Mouse (Mus musculus): ENCODE measurements around the gene Gpcpd1. TPM values are rescaled to one million over a fixed set of nuclear protein-coding genes. Genes with fewer than 3 reads are reported as not detected.

The Gpcpd1 gene
- polyA plus RNA-seq, 1 experiment from 2014 or later = 28.8 TPM

DNA sequence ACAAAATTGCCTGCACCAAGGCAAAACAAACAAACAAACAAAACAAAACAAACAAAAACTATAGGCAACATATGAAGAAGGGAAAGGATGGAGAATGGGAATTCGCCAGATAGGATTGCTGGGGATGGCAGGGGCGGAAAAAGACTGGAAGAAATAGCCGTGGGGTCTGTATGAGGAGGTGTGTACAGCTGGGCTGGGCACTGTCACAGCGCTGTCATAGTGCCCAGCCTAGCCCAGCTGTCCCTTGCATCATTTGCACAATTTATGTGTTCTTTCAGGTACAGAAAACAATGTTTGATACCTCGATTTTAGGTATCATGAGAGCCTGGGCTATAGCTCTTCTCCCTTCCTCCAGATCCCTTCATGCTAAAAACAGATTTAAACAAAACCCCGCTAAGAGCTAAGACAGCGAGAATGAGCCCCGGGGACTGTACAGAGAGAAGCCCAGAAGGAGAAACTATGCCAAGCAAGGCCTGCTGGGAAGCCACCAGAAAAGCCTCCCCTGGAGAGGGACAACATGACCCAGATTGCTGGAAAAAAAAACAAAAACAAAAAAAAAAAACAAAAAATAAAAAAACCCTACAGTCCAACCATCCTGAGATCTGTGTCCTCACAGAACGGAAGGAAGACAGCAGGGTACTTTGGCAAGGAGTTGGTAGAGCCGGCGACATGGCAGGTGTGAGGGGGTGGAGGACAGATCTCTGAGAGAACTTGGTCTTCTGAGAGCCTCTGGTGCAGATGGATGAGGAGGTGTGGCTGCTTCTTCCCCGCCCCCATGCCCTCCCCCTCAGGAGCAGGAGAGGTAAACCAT lies 74.0 kb downstream of the Gpcpd1 start:
- ATAC-seq = no peak
- no peaks in the 10 kb centered on the region for H3K36me3 ChIP-seq
- no peak overlapping the region for H3K9ac ChIP-seq
- H3K4me3 ChIP-seq (replicated peaks) = no peak overlapping the region
- H3K27ac ChIP-seq = no peak overlapping the region
- H3K9me3 ChIP-seq = no peaks in the 10 kb centered on the region
- H3K4me2 ChIP-seq (replicated peaks) = no peak overlapping the region
- 62% methylated on average over 12 of the region's 12 CpGs for WGBS
- H3K4me1 ChIP-seq (replicated peaks) = no peaks in the 10 kb centered on the region
- H3K27me3 ChIP-seq (replicated peaks) = no peaks in the 10 kb centered on the region

DNA sequence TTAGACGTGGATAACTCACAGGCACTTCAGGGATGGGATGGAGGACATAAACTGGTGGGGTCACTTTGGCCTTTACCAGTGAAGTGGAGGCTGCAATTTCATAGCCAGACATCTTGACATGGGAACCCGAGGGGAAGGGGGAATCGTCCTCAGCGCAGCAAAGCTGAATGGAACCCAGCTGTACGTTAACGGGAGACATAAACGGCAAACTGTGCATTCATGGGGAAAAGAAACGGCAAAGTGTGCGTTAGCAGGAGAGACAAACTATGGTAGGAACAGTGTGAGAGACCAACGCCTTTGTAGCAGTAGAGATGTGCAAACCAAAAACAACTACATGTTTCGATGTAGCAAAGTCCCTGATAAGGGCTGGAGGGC lies 74.6 kb downstream of the Gpcpd1 start:
- Histone ChIP-seq H3K27ac (no peak overlapping the region), H3K4me3 (replicated peaks) (no peak overlapping the region), H3K4me2 (replicated peaks) (peak overlapping the region; percentile 37), H3K4me1 (replicated peaks) (no peaks in the 10 kb centered on the region), H3K36me3 (no peaks in the 10 kb centered on the region), H3K9ac (no peak overlapping the region), H3K9me3 (no peaks in the 10 kb centered on the region), H3K27me3 (replicated peaks) (no peaks in the 10 kb centered on the region)
- 69% methylated on average over 11 of the region's 11 CpGs for WGBS
- no peak for ATAC-seq

- Histone ChIP-seq H3K27me3 (replicated peaks) (no peaks in the 10 kb centered on the region), H3K9me3 (no peaks in the 10 kb centered on the region), H3K4me3 (replicated peaks) (no peak overlapping the region), H3K9ac (no peak overlapping the region), H3K36me3 (no peaks in the 10 kb centered on the region), H3K4me2 (replicated peaks) (peak overlapping the region; percentile 37), H3K4me1 (replicated peaks) (no peaks in the 10 kb centered on the region), H3K27ac (no peak overlapping the region)
- 0 out of 2 replicates have a peak, but pooled peaks have one; percentile 28 for ATAC-seq
- 32% methylated on average over 19 of the region's 19 CpGs for WGBS
Measured at GRCm38 (mm10) chr2:132512051-132512976, 75.2 kb downstream of the Gpcpd1 start.

DNA sequence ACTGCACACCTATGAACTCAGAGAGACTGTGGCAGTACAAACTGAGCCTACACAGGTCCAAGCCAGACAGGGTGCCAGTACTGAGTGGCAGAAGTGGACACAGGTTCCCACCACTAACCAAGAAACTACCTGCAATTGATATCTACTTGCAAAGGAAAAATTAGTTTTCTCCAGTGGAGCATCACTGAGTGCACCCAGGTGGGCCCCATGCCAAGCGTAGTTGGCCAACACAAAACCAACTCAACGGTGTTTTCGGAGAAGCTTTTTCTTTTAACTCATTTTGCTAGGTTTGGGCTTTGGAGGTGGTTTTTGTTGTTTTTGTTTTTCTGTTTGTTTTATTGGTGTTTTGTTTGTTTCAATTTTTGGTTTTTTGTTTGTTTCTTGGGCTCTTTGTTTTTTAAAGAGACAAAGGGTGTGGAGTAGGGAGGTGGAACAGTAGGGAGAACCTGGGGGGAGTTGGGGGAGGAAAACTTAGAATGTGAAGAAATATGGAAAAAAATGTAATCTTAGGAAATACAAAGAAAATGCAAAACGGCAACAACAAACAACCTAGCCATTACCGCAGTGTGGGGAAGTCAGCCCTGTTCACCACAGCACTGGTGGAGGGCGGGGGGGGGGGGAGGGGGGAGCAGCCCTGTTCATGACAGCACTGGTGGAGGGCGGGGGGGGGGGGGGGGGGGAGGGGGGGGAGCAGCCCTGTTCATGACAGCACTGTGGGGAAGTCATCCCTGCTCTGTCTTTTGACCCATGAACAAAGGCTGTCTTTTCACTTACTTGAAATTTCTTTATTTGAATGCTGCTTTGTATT lies 76.3 kb downstream of the Gpcpd1 start:
- H3K36me3 ChIP-seq = no peaks in the 10 kb centered on the region
- no peak overlapping the region for H3K27ac ChIP-seq
- H3K4me1 ChIP-seq (replicated peaks) = no peaks in the 10 kb centered on the region
- ATAC-seq = no peak
- H3K27me3 ChIP-seq (replicated peaks) = no peaks in the 10 kb centered on the region
- H3K4me2 ChIP-seq (replicated peaks) = no peak overlapping the region
- no peak overlapping the region for H3K9ac ChIP-seq
- H3K4me3 ChIP-seq (replicated peaks) = no peak overlapping the region
- H3K9me3 ChIP-seq = no peaks in the 10 kb centered on the region
- 92% methylated on average over 5 of the region's 7 CpGs for WGBS

GRCm38 (mm10) chr2:132509714-132510113 lies 77.8 kb downstream of the Gpcpd1 start:
- H3K27ac ChIP-seq = no peak overlapping the region
- H3K9ac ChIP-seq = no peak overlapping the region
- no peaks in the 10 kb centered on the region for H3K27me3 ChIP-seq (replicated peaks)
- 83% methylated on average over 1 of the region's 1 CpGs for WGBS
- no peak overlapping the region for H3K4me2 ChIP-seq (replicated peaks)
- no peak overlapping the region for H3K4me3 ChIP-seq (replicated peaks)
- no peaks in the 10 kb centered on the region for H3K36me3 ChIP-seq
- H3K4me1 ChIP-seq (replicated peaks) = no peaks in the 10 kb centered on the region
- H3K9me3 ChIP-seq = no peaks in the 10 kb centered on the region
- no peak for ATAC-seq

- H3K4me2 ChIP-seq (replicated peaks) = no peak overlapping the region
- no peak overlapping the region for H3K9ac ChIP-seq
- H3K27me3 ChIP-seq (replicated peaks) = no peaks in the 10 kb centered on the region
- H3K9me3 ChIP-seq = no peaks in the 10 kb centered on the region
- H3K4me1 ChIP-seq (replicated peaks) = no peaks in the 10 kb centered on the region
- no peak overlapping the region for H3K4me3 ChIP-seq (replicated peaks)
- no peak overlapping the region for H3K27ac ChIP-seq
- ATAC-seq = no peak
- 77% methylated on average over 9 of the region's 9 CpGs for WGBS
- no peaks in the 10 kb centered on the region for H3K36me3 ChIP-seq
Measured at GRCm38 (mm10) chr2:132509261-132509660, 78.3 kb downstream of the Gpcpd1 start.

DNA sequence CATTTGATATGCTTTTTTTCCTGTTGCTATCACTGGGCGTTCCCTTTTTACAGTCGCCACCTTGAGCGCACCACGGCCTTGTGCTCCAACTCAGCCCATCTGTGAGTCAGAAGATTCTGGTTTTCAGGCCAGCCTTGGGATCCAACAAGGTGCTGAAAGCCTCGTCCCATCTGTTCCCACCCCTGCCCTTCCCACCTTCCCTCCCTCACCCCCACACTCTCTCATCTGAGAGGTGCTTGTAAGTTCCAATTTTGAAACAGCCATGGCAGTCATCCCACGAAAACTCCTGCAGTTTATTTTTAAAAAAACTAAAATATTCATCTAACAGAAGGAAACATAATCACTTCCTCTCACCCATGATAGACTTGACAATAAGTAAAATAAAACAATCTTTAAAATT lies 80.0 kb downstream of the Gpcpd1 start:
- H3K9ac ChIP-seq = no peak overlapping the region
- H3K36me3 ChIP-seq = no peaks in the 10 kb centered on the region
- no peaks in the 10 kb centered on the region for H3K27me3 ChIP-seq (replicated peaks)
- no peak overlapping the region for H3K27ac ChIP-seq
- H3K9me3 ChIP-seq = no peaks in the 10 kb centered on the region
- 51% methylated on average over 6 of the region's 6 CpGs for whole genome bisulfite sequencing
- no peak for ATAC-seq
- no peaks in the 10 kb centered on the region for H3K4me1 ChIP-seq (replicated peaks)
- no peak overlapping the region for H3K4me2 ChIP-seq (replicated peaks)
- H3K4me3 ChIP-seq (replicated peaks) = no peak overlapping the region

GRCm38 (mm10) chr2:132507091-132507490 lies 80.4 kb downstream of the Gpcpd1 start:
- Histone ChIP-seq H3K4me3 (replicated peaks) (no peak overlapping the region), H3K9me3 (no peaks in the 10 kb centered on the region), H3K4me1 (replicated peaks) (no peaks in the 10 kb centered on the region), H3K27ac (no peak overlapping the region), H3K4me2 (replicated peaks) (no peak overlapping the region), H3K27me3 (replicated peaks) (no peaks in the 10 kb centered on the region), H3K9ac (no peak overlapping the region), H3K36me3 (no peaks in the 10 kb centered on the region)
- WGBS = 29% methylated on average over 14 of the region's 14 CpGs
- ATAC-seq = no peak

- Histone ChIP-seq H3K36me3 (no peaks in the 10 kb centered on the region), H3K9me3 (no peaks in the 10 kb centered on the region), H3K4me2 (replicated peaks) (no peak overlapping the region), H3K27ac (no peak overlapping the region), H3K4me3 (replicated peaks) (no peak overlapping the region), H3K4me1 (replicated peaks) (no peaks in the 10 kb centered on the region), H3K9ac (no peak overlapping the region), H3K27me3 (replicated peaks) (no peaks in the 10 kb centered on the region)
- WGBS = 90% methylated on average over 6 of the region's 6 CpGs
- no peak for ATAC-seq
Measured at GRCm38 (mm10) chr2:132505828-132506227, 81.7 kb downstream of the Gpcpd1 start.

GRCm38 (mm10) chr2:132498344-132498743 lies 89.2 kb downstream of the Gpcpd1 start:
- Histone ChIP-seq H3K9me3 (no peaks in the 10 kb centered on the region), H3K9ac (no peak overlapping the region), H3K4me1 (replicated peaks) (no peaks in the 10 kb centered on the region), H3K27ac (no peak overlapping the region), H3K4me3 (replicated peaks) (no peak overlapping the region), H3K36me3 (no peaks in the 10 kb centered on the region), H3K4me2 (replicated peaks) (no peak overlapping the region), H3K27me3 (replicated peaks) (no peaks in the 10 kb centered on the region)
- WGBS = 79% methylated on average over 3 of the region's 3 CpGs
- no peak for ATAC-seq

GRCm38 (mm10) chr2:132497412-132498135 lies 90.0 kb downstream of the Gpcpd1 start:
- 82% methylated on average over 7 of the region's 7 CpGs for WGBS
- no peak overlapping the region for H3K27ac ChIP-seq
- no peaks in the 10 kb centered on the region for H3K36me3 ChIP-seq
- H3K9ac ChIP-seq = no peak overlapping the region
- ATAC-seq = no peak
- no peak overlapping the region for H3K4me2 ChIP-seq (replicated peaks)
- no peaks in the 10 kb centered on the region for H3K4me1 ChIP-seq (replicated peaks)
- H3K27me3 ChIP-seq (replicated peaks) = no peaks in the 10 kb centered on the region
- no peaks in the 10 kb centered on the region for H3K9me3 ChIP-seq
- H3K4me3 ChIP-seq (replicated peaks) = no peak overlapping the region
